Mouse (Mus musculus) heart, embryonic 12.5 days (tissue): ENCODE data around the gene Foxe1. TPM values are rescaled to one million over a fixed set of nuclear protein-coding genes. Genes with fewer than 3 reads are reported as not detected.

Experiments
- ATAC-seq: fragments of 200-750 bp; cut with Nextera tagmentation; 2 replicates; pipeline ENCODE4 v1.8.0; 2017; ENCODE audit warnings: moderate TSS enrichment, moderate library complexity; ENCODE audit not compliant: insufficient number of reproducible peaks, low FRiP score
- H3K27ac ChIP-seq: fragments of 300-500 bp; sonication (generic); 2 replicates; pipeline ENCODE4 v1.5.1; 2016; ENCODE audit warnings: mild to moderate bottlenecking, moderate library complexity; ENCODE audit not compliant: poor library complexity, severe bottlenecking
- H3K27me3 ChIP-seq: fragments of 300-500 bp; sonication (generic); replicated peaks from 2 replicates; pipeline ENCODE4 v1.6.1; 2016; ENCODE audit warnings: mild to moderate bottlenecking, moderate library complexity
- H3K36me3 ChIP-seq: fragments of 300-500 bp; sonication (generic); 2 replicates; pipeline ENCODE4 v1.6.1; 2016; ENCODE audit warnings: mild to moderate bottlenecking, moderate library complexity
- H3K4me1 ChIP-seq: fragments of 300-500 bp; sonication (generic); replicated peaks from 2 replicates; pipeline ENCODE4 v1.6.1; 2016; ENCODE audit warnings: mild to moderate bottlenecking
- H3K4me2 ChIP-seq: fragments of 300-500 bp; sonication (generic); 2 replicates; pipeline ENCODE4 v1.6.1; 2016; ENCODE audit warnings: mild to moderate bottlenecking, moderate library complexity
- H3K4me3 ChIP-seq: fragments of 300-500 bp; sonication (generic); 2 replicates; pipeline ENCODE4 v1.5.1; 2016; ENCODE audit warnings: mild to moderate bottlenecking
- H3K9ac ChIP-seq: fragments of 300-500 bp; sonication (generic); 2 replicates; pipeline ENCODE4 v1.6.1; 2016; ENCODE audit warnings: mild to moderate bottlenecking, moderate library complexity
- H3K9me3 ChIP-seq: fragments of 300-500 bp; sonication (generic); replicated peaks from 2 replicates; pipeline ENCODE4 v1.6.1; 2016; ENCODE audit warnings: mild to moderate bottlenecking, moderate library complexity
- WGBS: fragments of 180-500 bp; shearing (Covaris S2); methylation state at CpG from one replicate; pipeline ENCODE4 v1.1.7; 2016; 5-methylcytosine and 5-hydroxymethylcytosine counted together
- polyA plus RNA-seq: library from polyadenylated mRNA; unstranded; fragments of >200 nt; fragmentation: Nextera tagmentation; extraction: Ambion mirVana; gene quantifications from 2 replicates; pipeline ENCODE4 v1.2.1, GENCODE M21; 2016

Gene Foxe1
- polyA plus RNA-seq, 1 experiment from 2014 or later, result not detected

DNA sequence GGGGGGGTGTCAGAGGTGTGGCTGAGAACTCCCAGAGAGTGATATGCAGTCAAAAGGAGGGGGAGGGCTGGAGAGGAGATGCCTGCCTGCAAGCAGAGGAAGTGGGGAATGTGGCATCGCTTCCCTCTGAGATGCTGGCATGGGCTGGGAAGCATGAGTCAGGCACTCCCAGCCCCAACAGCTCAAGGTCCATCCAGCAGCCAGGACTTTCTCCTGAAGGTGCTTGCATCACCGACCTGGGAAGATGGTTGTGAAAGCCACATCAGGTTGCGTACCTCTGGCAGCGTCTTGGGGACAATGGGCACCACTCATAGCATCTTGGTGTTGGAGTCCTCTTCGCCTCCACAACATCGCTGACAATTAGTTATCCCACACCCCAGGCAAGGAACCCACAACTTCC is 27.0 kb downstream of the Foxe1 start:
- Histone ChIP-seq H3K4me2 (peak overlapping the region; percentile 51), H3K9ac (no peak overlapping the region), H3K4me1 (peaks cover 26% of the 10 kb centered on the region), H3K27me3 (peaks cover 30% of the 10 kb centered on the region), H3K9me3 (peaks cover 4% of the 10 kb centered on the region; the same call in 1 of the 2 replicates), H3K27ac (no peak overlapping the region), H3K36me3 (no peaks in the 10 kb centered on the region), H3K4me3 (no peak overlapping the region)
- WGBS, result 27% methylated on average over 6 of the region's 6 CpGs
- no peak for ATAC-seq

DNA sequence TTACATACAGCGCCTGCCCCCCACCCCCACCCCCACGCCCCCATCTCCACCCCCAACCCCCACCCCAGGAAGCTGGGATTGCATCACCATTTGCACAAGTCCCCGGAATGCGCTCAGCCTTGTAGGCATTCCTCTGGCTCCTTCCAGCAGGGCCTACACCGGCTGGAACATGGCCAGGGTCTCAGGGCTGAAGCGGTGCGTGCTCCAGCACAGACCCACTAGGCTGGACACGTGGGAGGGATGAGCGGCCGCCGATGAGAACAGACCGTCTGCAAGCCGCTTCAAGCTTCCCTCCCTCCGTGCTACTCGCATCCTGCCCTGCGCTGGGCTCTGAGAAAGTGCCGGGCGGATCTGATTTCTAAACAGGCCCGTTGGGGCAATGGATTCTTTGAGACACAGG is 27.6 kb downstream of the Foxe1 start:
- H3K4me2 ChIP-seq, result peak overlapping the region; percentile 51
- H3K27ac ChIP-seq, result no peak overlapping the region
- H3K4me1 ChIP-seq, result peaks cover 26% of the 10 kb centered on the region
- peak; percentile 83 for ATAC-seq
- peaks cover 27% of the 10 kb centered on the region for H3K27me3 ChIP-seq
- H3K9me3 ChIP-seq, result peaks cover 4% of the 10 kb centered on the region; the same call in 1 of the 2 replicates
- WGBS, result under 1% methylated on average over 18 of the region's 19 CpGs
- H3K36me3 ChIP-seq, result peaks cover 4% of the 10 kb centered on the region
- H3K4me3 ChIP-seq, result peak overlapping the region; percentile 21
- H3K9ac ChIP-seq, result 0 out of 2 replicates have a peak overlapping the region, but pooled peaks have one; percentile 0

DNA sequence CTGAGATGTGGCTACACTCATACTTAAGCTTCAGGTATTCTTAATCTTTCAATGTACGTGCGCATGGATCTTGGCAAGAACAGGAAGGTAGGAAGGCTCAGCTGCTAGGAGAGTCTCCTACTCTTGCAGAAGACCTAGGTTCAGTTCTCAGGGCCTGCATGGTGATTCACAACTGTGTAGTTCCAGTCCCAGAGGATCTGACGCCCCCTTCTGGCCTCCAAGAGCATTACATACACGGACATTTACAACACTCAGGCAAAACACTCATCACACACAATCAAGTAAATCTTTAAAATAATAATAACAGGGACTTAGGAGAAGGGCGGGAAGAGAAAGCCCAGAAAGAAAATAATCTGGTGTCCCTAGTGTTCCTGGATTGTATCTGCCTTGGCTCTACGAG is 31.0 kb downstream of the Foxe1 start:
- peak overlapping the region; percentile 46 for H3K4me3 ChIP-seq
- ATAC-seq, result no peak
- peaks cover under 1% of the 10 kb centered on the region; the same call in 1 of the 2 replicates for H3K27me3 ChIP-seq
- no peak overlapping the region for H3K27ac ChIP-seq
- 0 out of 2 replicates have a peak overlapping the region, but pooled peaks have one; percentile 48 for H3K9ac ChIP-seq
- peaks cover 21% of the 10 kb centered on the region for H3K4me1 ChIP-seq
- 52% methylated on average over 6 of the region's 6 CpGs for WGBS
- peak overlapping the region; percentile 79 for H3K4me2 ChIP-seq
- H3K9me3 ChIP-seq, result no peaks in the 10 kb centered on the region
- peaks cover 36% of the 10 kb centered on the region for H3K36me3 ChIP-seq

DNA sequence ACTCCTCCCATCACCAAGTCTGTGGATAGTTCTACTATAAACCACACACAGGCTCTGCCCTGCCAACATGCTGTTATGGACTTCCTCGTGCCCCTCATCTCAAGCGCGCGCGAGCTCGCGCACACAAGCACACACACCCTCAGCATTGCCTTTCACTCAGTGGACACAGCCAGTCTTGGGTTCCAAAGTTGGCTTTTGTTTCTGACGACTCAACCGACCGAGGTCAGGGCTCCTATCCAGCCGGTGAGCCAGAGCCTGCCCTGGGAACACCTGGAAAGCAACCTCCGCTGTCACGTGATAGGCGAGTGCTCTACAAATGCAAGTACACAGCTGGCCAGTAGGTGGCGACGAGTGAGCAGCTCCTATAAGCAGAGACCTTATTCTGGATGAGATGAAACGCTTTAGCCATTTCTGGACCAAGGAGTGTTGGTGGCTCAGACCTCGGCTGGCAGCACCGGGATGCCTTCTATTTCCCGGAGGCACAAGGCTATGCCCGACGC is 31.5 kb downstream of the Foxe1 start:
- no peak overlapping the region for H3K27ac ChIP-seq
- H3K9me3 ChIP-seq, result no peaks in the 10 kb centered on the region
- H3K4me3 ChIP-seq, result peak overlapping the region; percentile 46
- peaks cover 40% of the 10 kb centered on the region for H3K36me3 ChIP-seq
- no peaks in the 10 kb centered on the region for H3K27me3 ChIP-seq
- 18% methylated on average over 22 of the region's 22 CpGs for WGBS
- ATAC-seq, result peak; percentile 58
- peaks cover 21% of the 10 kb centered on the region for H3K4me1 ChIP-seq
- H3K9ac ChIP-seq, result 0 out of 2 replicates have a peak overlapping the region, but pooled peaks have one; percentile 48
- H3K4me2 ChIP-seq, result peak overlapping the region; percentile 79

DNA sequence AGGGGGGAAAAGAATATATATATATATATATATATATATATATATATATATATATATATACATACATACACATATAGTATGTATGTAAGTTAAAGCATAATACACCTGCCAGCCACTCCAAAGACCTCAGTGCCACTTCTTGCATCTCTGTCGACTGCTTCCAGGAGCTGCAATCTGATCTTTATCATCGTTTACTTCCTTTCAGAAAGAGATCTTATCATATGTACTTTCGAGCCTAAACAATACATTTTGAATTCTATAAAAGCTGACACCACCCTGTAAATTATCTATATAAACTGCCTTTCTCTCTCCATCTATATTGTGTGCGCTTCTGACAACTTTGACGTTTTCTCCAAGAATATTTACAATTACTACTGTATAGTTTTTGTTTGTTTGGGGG is 45.1 kb downstream of the Foxe1 start:
- Histone ChIP-seq H3K9ac (no peak overlapping the region), H3K36me3 (peaks cover 29% of the 10 kb centered on the region), H3K27ac (no peak overlapping the region), H3K9me3 (no peaks in the 10 kb centered on the region), H3K4me2 (peak overlapping the region; percentile 59), H3K4me3 (peak overlapping the region; percentile 57), H3K4me1 (0 out of 2 replicates have a peak, but pooled peaks cover 2% of the 10 kb centered on the region), H3K27me3 (no peaks in the 10 kb centered on the region; the same call in none of the 2 replicates)
- WGBS, result 27% methylated on average over 5 of the region's 5 CpGs
- ATAC-seq, result no peak

DNA sequence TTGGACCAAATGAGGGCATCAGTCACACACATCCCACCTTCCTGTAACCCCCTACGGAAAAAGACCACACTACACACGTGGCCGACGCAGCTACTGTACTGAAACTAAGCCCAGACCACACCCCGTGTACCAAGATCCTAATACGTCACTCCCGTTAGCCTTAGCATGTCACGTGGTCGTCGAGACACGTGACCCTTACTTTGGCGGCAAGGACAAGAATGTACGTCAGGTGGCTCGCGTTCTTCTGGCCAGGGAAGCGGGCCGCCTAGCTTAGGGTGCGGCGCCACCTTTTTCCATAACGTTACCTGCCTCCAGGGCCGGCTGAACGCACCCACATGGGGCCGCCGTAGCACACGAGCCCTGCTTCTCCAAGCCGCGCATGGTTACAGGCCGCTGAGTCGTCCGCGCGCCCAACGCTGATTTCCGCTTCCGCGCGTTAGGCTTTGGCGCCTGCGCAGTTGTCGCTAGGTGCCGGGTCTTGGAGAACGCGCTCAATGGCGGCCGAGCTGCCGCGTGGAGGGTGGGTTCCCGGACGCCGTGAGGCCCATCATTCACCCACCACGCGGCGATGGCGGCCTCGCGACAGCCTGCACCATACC is 45.7 kb downstream of the Foxe1 start, which contains the start of gene Trmo:
TSS of gene Trmo (minus strand) at position 425 of the 599 bp plus-strand sequence.
- peak; percentile 97 for ATAC-seq
- Histone ChIP-seq H3K4me1 (0 out of 2 replicates have a peak, but pooled peaks cover 2% of the 10 kb centered on the region), H3K36me3 (peaks cover 25% of the 10 kb centered on the region), H3K9ac (peak within 1 kb of the TSS; percentile 92), H3K4me3 (peak within 1 kb of the TSS; percentile 57), H3K4me2 (peak within 1 kb of the TSS; percentile 59), H3K27ac (peak within 1 kb of the TSS; percentile 97), H3K9me3 (no peaks in the 10 kb centered on the region), H3K27me3 (no peaks in the 10 kb centered on the region; the same call in none of the 2 replicates)
- under 1% methylated on average over 56 of the region's 56 CpGs for WGBS

DNA sequence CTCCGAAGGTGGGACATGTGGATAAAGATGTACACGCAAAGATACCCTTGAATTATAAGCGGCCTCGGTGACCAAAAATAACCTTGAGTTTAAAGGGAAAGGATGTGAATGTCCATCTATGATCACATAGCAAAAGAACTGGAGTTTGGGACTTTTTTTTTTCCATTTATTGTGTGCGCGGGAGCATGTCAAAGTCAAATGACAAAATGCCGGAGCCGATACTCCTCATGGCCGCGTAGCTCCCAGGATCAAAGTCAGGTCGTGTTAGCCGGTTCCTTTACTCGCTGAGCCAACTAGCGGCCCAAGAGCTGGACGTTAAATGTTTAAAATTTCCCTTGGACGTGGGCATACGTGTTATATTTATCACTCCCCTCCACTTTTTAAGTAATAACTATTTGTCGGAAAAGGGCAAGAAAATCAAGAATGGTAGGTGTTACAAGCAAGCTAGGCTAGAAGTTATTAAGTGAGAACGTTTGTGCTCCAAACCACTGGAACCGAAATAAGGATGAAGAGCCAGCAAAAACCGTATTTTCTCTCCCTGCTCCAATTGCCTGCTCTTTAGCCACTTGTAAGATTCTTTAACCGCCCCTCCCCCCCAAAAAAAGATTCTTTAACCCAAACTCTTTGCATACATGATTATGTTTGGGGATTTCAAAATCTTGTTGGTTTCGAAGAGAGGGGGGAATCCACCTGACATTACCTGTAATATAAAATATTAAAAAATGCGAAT is 46.4 kb downstream of the Foxe1 start:
- Histone ChIP-seq H3K9ac (peak overlapping the region; percentile 92), H3K27me3 (no peaks in the 10 kb centered on the region; the same call in none of the 2 replicates), H3K4me3 (peak overlapping the region; percentile 57), H3K27ac (peak overlapping the region; percentile 97), H3K4me2 (peak overlapping the region; percentile 59), H3K9me3 (no peaks in the 10 kb centered on the region), H3K36me3 (peaks cover 19% of the 10 kb centered on the region), H3K4me1 (0 out of 2 replicates have a peak, but pooled peaks cover 2% of the 10 kb centered on the region)
- WGBS, result 2% methylated on average over 24 of the region's 24 CpGs
- no peak for ATAC-seq

DNA sequence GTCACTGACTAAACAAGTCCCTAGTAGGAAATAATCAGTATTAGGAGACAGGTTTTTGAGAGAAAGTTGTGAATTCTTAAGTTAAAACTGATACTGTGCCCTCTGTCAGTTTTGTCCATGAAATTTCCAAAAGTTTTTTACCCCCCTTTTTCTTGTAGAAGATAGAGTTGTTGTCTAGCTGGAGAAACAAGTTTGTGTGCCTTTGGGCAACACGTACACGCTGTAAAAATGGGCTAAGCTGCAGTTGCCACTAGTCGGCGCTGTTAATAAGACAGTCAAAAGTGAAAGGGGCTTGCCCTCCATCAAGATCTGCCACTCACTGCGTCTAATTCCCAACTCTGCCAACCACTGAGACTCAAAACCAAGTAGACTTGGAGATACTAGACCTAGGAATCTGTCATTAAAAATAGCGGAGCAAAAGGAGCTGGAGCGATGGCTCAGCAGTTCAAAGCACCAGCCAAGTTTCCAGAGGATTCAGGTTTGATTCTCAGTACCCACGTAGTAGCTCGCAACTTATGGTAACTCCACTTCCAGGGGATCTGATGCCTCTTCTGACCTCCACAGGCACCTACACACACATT is 47.1 kb downstream of the Foxe1 start:
- H3K9me3 ChIP-seq, result no peaks in the 10 kb centered on the region

DNA sequence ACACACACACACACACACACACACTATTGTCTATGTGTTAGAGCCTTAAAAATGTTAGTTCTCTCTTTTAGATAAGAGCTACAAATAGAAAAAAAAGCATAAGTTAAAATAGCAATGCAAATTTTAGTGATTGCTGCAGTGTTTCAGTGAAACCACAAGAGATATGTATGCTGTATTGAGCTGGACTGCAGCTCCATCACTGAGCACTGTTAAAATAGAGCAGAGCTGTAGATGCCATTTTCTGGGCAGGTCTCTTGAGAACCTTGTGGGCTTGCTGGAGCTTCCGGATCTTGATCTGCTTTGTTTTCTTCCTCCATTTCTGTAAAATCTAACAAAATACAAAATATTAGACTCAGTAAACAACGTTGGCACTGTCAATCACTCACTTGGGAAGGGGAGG is 51.0 kb downstream of the Foxe1 start:
- no peak overlapping the region for H3K9ac ChIP-seq
- no peak overlapping the region for H3K27ac ChIP-seq
- no peak overlapping the region for H3K4me3 ChIP-seq
- H3K36me3 ChIP-seq, result no peaks in the 10 kb centered on the region
- H3K27me3 ChIP-seq, result no peaks in the 10 kb centered on the region; the same call in none of the 2 replicates
- ATAC-seq, result no peak
- no peaks in the 10 kb centered on the region for H3K4me1 ChIP-seq
- no peak overlapping the region for H3K4me2 ChIP-seq
- 79% methylated on average over 2 of the region's 2 CpGs for WGBS
- H3K9me3 ChIP-seq, result no peaks in the 10 kb centered on the region

More for the DNA sequence above, 47.1 kb downstream of the Foxe1 start:
- ATAC-seq, result no peak
- Histone ChIP-seq H3K27ac (peak overlapping the region; percentile 97; the same call in 1 of the 2 replicates), H3K27me3 (no peaks in the 10 kb centered on the region; the same call in none of the 2 replicates), H3K4me1 (0 out of 2 replicates have a peak, but pooled peaks cover 2% of the 10 kb centered on the region), H3K4me2 (peak overlapping the region; percentile 49), H3K36me3 (peaks cover 12% of the 10 kb centered on the region), H3K4me3 (peak overlapping the region; percentile 57; the same call in 1 of the 2 replicates), H3K9ac (no peak overlapping the region)
- WGBS, result 23% methylated on average over 9 of the region's 9 CpGs

DNA sequence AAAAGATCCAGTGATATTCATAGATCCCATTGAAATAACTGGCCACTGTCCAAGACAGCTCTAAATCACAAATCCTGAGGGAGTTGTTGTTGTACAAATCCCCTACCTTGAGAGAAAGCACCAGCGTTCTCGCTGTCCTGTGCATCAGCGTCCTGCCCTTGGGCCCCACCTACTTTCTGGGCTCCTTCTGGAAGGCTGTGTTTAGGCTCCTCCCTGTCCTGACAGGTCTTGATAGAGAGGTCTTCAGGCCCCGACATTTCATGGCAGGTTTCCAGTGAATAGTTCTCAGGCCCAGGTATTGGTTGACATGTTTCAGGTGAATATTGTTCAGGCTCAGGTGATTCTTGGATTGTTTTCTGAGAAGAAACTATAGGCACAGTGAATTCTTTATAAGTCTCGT is 52.3 kb downstream of the Foxe1 start:
- WGBS, result 29% methylated on average over 5 of the region's 5 CpGs
- no peak overlapping the region for H3K4me3 ChIP-seq
- peak; percentile 77 for ATAC-seq
- no peaks in the 10 kb centered on the region for H3K4me1 ChIP-seq
- H3K9me3 ChIP-seq, result no peaks in the 10 kb centered on the region
- no peak overlapping the region for H3K27ac ChIP-seq
- no peaks in the 10 kb centered on the region; the same call in none of the 2 replicates for H3K27me3 ChIP-seq
- no peak overlapping the region for H3K9ac ChIP-seq
- no peaks in the 10 kb centered on the region for H3K36me3 ChIP-seq
- no peak overlapping the region for H3K4me2 ChIP-seq
